Mouse (Mus musculus) frontal cortex, adult 2 months (tissue): ENCODE measurements around the gene Asb16. TPM values are rescaled to one million over a fixed set of nuclear protein-coding genes. Genes with fewer than 3 reads are reported as not detected.

Experiments
- DNase-seq, 2 experiments: peaks; one replicate each; pipeline ENCODE4 v3.0.0; 2022; ENCODE audit warnings: low spot score in 1 of 2; ENCODE audit errors: extremely low spot score in 1 of 2
- polyA plus RNA-seq: library from polyadenylated mRNA; depleted of rRNA; stranded (reverse); fragments of >200 nt; gene quantifications from 2 replicates; pipeline ENCODE4 v1.2.3, GENCODE M21; 2012; rRNA removed

The Asb16 gene
- polyA plus RNA-seq, 1 experiment, result 2.3 TPM

DNA sequence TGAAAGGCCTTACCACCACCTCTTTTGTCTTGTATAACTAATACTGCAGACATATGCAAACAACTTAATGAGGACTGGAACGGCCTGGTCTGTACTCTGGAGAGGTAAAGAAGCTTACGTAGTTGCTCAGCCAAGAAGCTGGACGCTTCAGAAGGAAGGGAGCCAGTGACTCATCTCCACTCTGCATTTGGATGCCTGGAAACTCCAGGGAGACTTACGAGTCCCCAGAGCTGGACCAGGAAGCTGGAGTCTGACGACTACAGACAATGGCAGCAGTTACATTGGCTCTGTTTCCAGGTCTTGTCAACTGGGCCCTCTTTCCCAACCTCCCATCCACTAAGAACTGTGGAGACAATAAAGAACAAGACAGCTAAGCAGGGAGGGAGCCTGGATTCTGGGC, 58.7 kb downstream of the Asb16 start:
- no peak for DNase-seq

GRCm38 (mm10) chr11:102327839-102328238, 59.3 kb downstream of the Asb16 start:
- DNase-seq, result no peak

Other genes starting within 250 kb of the Asb16 start
- gene Mpp3, start 240.3 kb upstream of the Asb16 start, polyA plus RNA-seq, result 47.6 and 51.0 TPM in 2 replicates
- gene Cd300lg, start 227.2 kb upstream of the Asb16 start, polyA plus RNA-seq, result 0.25 and 0.28 TPM in 2 replicates
- gene Mpp2, start 180.2 kb upstream of the Asb16 start, polyA plus RNA-seq, result 147 and 153 TPM in 2 replicates
- not detected in 2 replicates for gene Ppy, start 167.4 kb upstream of the Asb16 start, polyA plus RNA-seq
- not detected in 2 replicates for gene Pyy, start 160.9 kb upstream of the Asb16 start, polyA plus RNA-seq
- 0.04 and 0.06 TPM in 2 replicates for gene Nags, start 123.2 kb upstream of the Asb16 start, polyA plus RNA-seq
- 28.1 TPM in 2 replicates for gene Tmem101, start 112.3 kb upstream of the Asb16 start, polyA plus RNA-seq
- gene Lsm12, start 83.4 kb upstream of the Asb16 start, polyA plus RNA-seq, result 32.9 and 35.5 TPM in 2 replicates
- gene G6pc3, start 79.1 kb upstream of the Asb16 start, polyA plus RNA-seq, result 87.5 and 91.4 TPM in 2 replicates
- gene Hdac5, start 38.6 kb upstream of the Asb16 start, polyA plus RNA-seq, result 256 and 323 TPM in 2 replicates
- 1.2 and 1.9 TPM in 2 replicates for gene BC030867, start 19.9 kb upstream of the Asb16 start, polyA plus RNA-seq
- 82.5 and 85.4 TPM in 2 replicates for gene Tmub2, start 16.2 kb downstream of the Asb16 start, polyA plus RNA-seq
- 142 and 147 TPM in 2 replicates for gene Atxn7l3, start 27.9 kb downstream of the Asb16 start, polyA plus RNA-seq
- gene Ubtf, start 51.0 kb downstream of the Asb16 start, polyA plus RNA-seq, result 96.7 and 99.3 TPM in 2 replicates
- gene Slc4a1, start 97.5 kb downstream of the Asb16 start, polyA plus RNA-seq, result 0.48 and 0.60 TPM in 2 replicates
- gene Rundc3a, start 124.7 kb downstream of the Asb16 start, polyA plus RNA-seq, result 538 and 540 TPM in 2 replicates
- 82.9 and 90.8 TPM in 2 replicates for gene Slc25a39, start 139.2 kb downstream of the Asb16 start, polyA plus RNA-seq
- gene Grn, start 161.6 kb downstream of the Asb16 start, polyA plus RNA-seq, result 70.9 and 78.2 TPM in 2 replicates
- 69.6 and 70.0 TPM in 2 replicates for gene Fam171a2, start 178.9 kb downstream of the Asb16 start, polyA plus RNA-seq
- 4.5 and 5.3 TPM in 2 replicates for gene Itga2b, start 201.4 kb downstream of the Asb16 start, polyA plus RNA-seq